Mouse (Mus musculus) limb, embryonic 12.5 days (tissue): ENCODE data around the gene Rasal2. TPM values are rescaled to one million over a fixed set of nuclear protein-coding genes. Genes with fewer than 3 reads are reported as not detected.

Source experiments
- ATAC-seq: fragments of 200-750 bp; cut with Nextera tagmentation; 2 replicates; pipeline ENCODE4 v1.8.0; 2017; ENCODE audit warnings: low read depth, moderate TSS enrichment; ENCODE audit not compliant: insufficient number of reproducible peaks, insufficient read depth, low FRiP score, low TSS enrichment
- H3K27ac ChIP-seq: fragments of 300-500 bp; sonication (generic); 2 replicates; pipeline ENCODE4 v1.5.1; 2016; ENCODE audit warnings: mild to moderate bottlenecking, moderate library complexity
- H3K27me3 ChIP-seq: fragments of 300-500 bp; sonication (generic); 2 replicates; pipeline ENCODE4 v1.6.1; 2016; ENCODE audit warnings: mild to moderate bottlenecking, moderate library complexity
- H3K36me3 ChIP-seq: fragments of 300-500 bp; sonication (generic); 2 replicates; pipeline ENCODE4 v1.6.1; 2016; ENCODE audit warnings: mild to moderate bottlenecking, moderate library complexity
- H3K4me1 ChIP-seq: fragments of 300-500 bp; sonication (generic); replicated peaks from 2 replicates; pipeline ENCODE4 v1.6.1; 2016
- H3K4me2 ChIP-seq: fragments of 300-500 bp; sonication (generic); 2 replicates; pipeline ENCODE4 v1.6.1; 2016; ENCODE audit warnings: mild to moderate bottlenecking, moderate library complexity
- H3K4me3 ChIP-seq: fragments of 300-500 bp; sonication (generic); replicated peaks from 2 replicates; pipeline ENCODE4 v1.5.1; 2016; ENCODE audit warnings: mild to moderate bottlenecking
- H3K9ac ChIP-seq: fragments of 300-500 bp; sonication (generic); replicated peaks from 2 replicates; pipeline ENCODE4 v1.6.1; 2016; ENCODE audit warnings: mild to moderate bottlenecking, moderate library complexity
- H3K9me3 ChIP-seq: fragments of 300-500 bp; sonication (generic); 2 replicates; pipeline ENCODE4 v1.6.1; 2016; ENCODE audit warnings: mild to moderate bottlenecking, moderate library complexity
- WGBS: fragments of 180-500 bp; shearing (Covaris S2); methylation state at CpG from one replicate; pipeline ENCODE4 v1.1.7; 2016; 5-methylcytosine and 5-hydroxymethylcytosine counted together
- polyA plus RNA-seq: library from polyadenylated mRNA; unstranded; fragments of >200 nt; fragmentation: Nextera tagmentation; extraction: Ambion mirVana; gene quantifications from 2 replicates; pipeline ENCODE4 v1.2.1, GENCODE M21; 2016

Rasal2 gene
- polyA plus RNA-seq, result 10.1 and 11.6 TPM in 2 replicates

DNA sequence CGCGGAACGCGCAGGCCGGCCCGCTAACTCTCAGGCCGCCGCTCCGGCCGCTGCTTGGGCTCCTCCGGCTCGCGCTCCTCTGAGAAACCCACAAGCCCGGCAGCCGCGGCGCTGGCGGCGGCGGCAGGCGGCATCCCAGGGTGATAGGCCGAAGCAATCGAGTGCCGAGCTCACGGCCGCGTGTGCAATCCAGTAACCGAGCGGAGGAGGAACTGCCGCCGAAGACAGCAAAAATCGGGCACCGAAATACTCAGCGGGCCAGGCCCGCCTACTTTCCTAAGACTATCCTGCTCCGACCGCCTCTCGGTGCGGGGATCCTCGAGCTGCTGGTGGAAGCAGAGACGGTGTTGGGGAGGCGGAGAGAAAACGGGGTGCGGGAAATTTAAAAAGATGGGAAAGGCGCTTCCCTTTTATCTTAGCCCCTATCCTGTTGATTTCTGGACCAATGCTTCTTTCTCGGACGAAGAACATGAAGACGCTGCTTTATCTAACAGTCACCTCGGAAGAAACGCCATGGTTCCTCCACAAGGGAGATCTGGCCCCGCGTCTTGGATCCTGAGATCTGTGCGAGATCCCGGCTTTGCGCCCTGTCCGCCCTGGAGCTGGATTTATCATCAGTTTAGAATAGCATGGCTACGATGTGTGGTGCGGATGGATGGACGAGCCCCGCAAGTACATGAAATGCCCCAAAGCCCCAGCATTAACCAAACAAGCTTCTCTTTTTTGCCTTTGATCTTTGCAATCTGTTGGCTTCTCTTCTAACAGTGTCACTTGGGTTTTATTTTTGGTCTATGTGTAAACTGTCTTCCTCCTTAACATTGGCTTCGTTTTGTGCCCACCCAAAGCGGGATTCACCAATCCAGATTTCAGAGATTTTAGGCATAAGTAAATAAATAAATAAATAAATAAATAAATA lies at the start of gene Rasal2:
Gene Rasal2 (minus strand): TSS at position 142 of the 916 bp plus-strand sequence.
- Histone ChIP-seq H3K4me3 (peak within 1 kb of the TSS; percentile 95), H3K4me1 (peaks cover 9% of the 10 kb centered on the region; the same call in 1 of the 2 replicates), H3K36me3 (no peaks in the 10 kb centered on the region), H3K27ac (peak within 1 kb of the TSS; percentile 93), H3K9ac (peak within 1 kb of the TSS; percentile 84), H3K4me2 (peak within 1 kb of the TSS; percentile 89), H3K27me3 (no peaks in the 10 kb centered on the region), H3K9me3 (no peaks in the 10 kb centered on the region)
- under 1% methylated on average over 62 of the region's 62 CpGs for WGBS
- peak; percentile 95 for ATAC-seq

DNA sequence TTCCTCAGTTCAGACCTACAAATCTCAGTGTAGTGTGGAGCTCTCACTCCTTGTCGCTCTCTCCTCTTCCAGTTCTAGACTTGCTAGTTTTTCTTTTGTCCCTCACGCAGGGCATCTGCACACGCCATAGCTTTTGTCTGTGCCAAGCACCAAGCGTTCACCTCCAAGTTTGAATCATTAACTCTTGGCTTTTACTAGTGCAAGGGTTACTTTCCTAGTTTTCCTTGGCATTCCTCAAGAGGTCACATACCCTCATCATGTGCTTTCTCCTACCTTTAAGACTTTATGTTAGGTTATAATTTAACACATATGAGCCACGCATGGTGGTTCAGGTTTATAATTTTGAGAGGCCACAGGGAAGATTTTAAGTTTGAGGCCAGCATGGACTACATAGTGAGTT lies 48.9 kb upstream of the Rasal2 start:
- no peak overlapping the region for H3K27ac ChIP-seq
- H3K4me3 ChIP-seq, result no peak overlapping the region
- no peak overlapping the region for H3K4me2 ChIP-seq
- H3K9ac ChIP-seq, result no peak overlapping the region
- no peaks in the 10 kb centered on the region for H3K27me3 ChIP-seq
- H3K4me1 ChIP-seq, result peaks cover 8% of the 10 kb centered on the region; the same call in 1 of the 2 replicates
- no peaks in the 10 kb centered on the region for H3K36me3 ChIP-seq
- 95% methylated on average over 5 of the region's 5 CpGs for WGBS
- no peak for ATAC-seq
- H3K9me3 ChIP-seq, result no peaks in the 10 kb centered on the region

GRCm38 (mm10) chr1:157459904-157460303 lies 47.5 kb upstream of the Rasal2 start:
- WGBS, result 92% methylated on average over 5 of the region's 5 CpGs
- H3K4me2 ChIP-seq, result no peak overlapping the region

GRCm38 (mm10) chr1:157458421-157459208 lies 46.2 kb upstream of the Rasal2 start, which contains the start of gene Cryzl2:
Gene Cryzl2, plus strand, starts transcription at chr1:157458577.
- Histone ChIP-seq H3K27ac (0 out of 2 replicates have a peak within 1 kb of the TSS, but pooled peaks have one; percentile 41), H3K4me1 (peaks cover 8% of the 10 kb centered on the region; the same call in 1 of the 2 replicates), H3K9ac (peak within 1 kb of the TSS; percentile 48), H3K36me3 (no peaks in the 10 kb centered on the region), H3K4me3 (peak within 1 kb of the TSS; percentile 41), H3K9me3 (no peaks in the 10 kb centered on the region), H3K27me3 (no peaks in the 10 kb centered on the region), H3K4me2 (peak within 1 kb of the TSS; percentile 66)
- WGBS, result 13% methylated on average over 26 of the region's 29 CpGs
- ATAC-seq, result peak; percentile 89

More at GRCm38 (mm10) chr1:157459904-157460303, 47.5 kb upstream of the Rasal2 start:
- H3K9me3 ChIP-seq, result no peaks in the 10 kb centered on the region
- peaks cover 8% of the 10 kb centered on the region; the same call in 1 of the 2 replicates for H3K4me1 ChIP-seq
- no peak overlapping the region for H3K4me3 ChIP-seq
- no peak overlapping the region for H3K27ac ChIP-seq
- H3K27me3 ChIP-seq, result no peaks in the 10 kb centered on the region
- no peaks in the 10 kb centered on the region for H3K36me3 ChIP-seq
- no peak for ATAC-seq
- no peak overlapping the region for H3K9ac ChIP-seq

GRCm38 (mm10) chr1:157457789-157458188 lies 45.4 kb upstream of the Rasal2 start:
- 89% methylated on average over 3 of the region's 3 CpGs for WGBS
- H3K9ac ChIP-seq, result no peak overlapping the region
- H3K4me3 ChIP-seq, result no peak overlapping the region
- H3K9me3 ChIP-seq, result no peaks in the 10 kb centered on the region
- ATAC-seq, result no peak
- H3K36me3 ChIP-seq, result no peaks in the 10 kb centered on the region
- peak overlapping the region; percentile 66 for H3K4me2 ChIP-seq
- H3K27me3 ChIP-seq, result no peaks in the 10 kb centered on the region
- no peak overlapping the region for H3K27ac ChIP-seq
- H3K4me1 ChIP-seq, result peaks cover 11% of the 10 kb centered on the region

DNA sequence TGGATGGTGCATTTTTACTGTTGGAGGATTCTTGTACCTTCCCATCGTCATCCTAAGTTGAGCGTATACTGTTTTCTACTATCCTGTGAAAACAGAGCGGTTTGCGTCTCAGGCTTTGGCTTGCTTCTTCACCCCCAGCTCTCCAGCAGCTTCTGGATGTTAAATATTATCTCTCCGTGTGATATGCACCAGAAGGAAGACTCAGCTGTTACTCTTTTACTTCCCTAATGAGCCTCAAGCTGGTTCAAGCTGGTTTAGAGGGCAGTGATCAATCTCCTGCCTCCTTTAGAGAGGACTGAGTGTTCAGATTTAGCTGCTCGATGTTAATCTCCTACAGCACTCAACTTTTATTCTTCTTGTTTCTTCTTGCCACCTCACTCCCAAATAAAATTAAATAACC lies 42.5 kb upstream of the Rasal2 start:
- H3K9me3 ChIP-seq, result no peaks in the 10 kb centered on the region
- H3K9ac ChIP-seq, result no peak overlapping the region
- H3K27ac ChIP-seq, result no peak overlapping the region
- no peak overlapping the region for H3K4me2 ChIP-seq
- H3K36me3 ChIP-seq, result no peaks in the 10 kb centered on the region
- H3K27me3 ChIP-seq, result peaks cover 5% of the 10 kb centered on the region; the same call in 1 of the 2 replicates
- H3K4me1 ChIP-seq, result peaks cover 20% of the 10 kb centered on the region
- no peak overlapping the region for H3K4me3 ChIP-seq
- 77% methylated on average over 6 of the region's 6 CpGs for WGBS
- no peak for ATAC-seq

DNA sequence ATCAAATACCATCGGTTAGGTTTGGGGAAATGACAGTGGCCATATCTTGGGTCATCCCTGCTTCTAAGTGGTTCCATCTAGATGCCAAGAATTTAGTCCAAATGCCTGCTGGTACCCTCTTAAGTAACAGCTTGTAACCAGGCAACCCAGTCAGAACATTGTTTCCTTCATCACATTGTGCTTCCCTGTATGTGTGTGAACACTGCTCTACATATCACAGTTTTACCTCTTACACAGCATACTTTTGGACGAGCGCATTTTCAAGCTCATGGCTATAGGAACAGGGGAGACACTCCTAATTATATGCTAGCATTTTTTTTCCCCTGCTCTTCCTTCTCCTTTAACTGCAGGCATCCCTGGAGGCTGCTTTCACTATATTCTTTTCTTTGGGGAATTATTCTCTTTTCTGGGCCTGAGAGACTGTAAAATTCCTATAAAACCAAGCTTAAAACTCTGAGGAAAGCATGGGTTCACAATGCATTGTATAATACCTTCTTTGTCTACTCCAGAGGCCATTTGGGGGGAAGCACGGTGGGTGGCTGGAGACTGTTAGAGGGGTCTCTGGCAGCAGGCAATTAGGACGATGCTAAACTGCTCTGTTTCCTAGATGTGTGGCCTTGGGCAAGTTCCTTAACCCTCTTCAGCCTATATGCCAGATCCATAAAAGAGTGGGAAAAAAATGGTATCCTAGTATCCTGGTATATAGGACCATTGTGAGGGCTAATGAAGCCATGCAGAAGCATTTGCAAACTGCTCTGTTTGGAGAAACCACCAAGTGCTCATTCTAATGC lies 40.6 kb upstream of the Rasal2 start:
- Histone ChIP-seq H3K9me3 (no peaks in the 10 kb centered on the region), H3K27ac (peak overlapping the region; percentile 46; the same call in 1 of the 2 replicates), H3K27me3 (peaks cover 19% of the 10 kb centered on the region), H3K9ac (no peak overlapping the region), H3K36me3 (no peaks in the 10 kb centered on the region), H3K4me1 (peaks cover 26% of the 10 kb centered on the region), H3K4me2 (no peak overlapping the region), H3K4me3 (no peak overlapping the region)
- ATAC-seq, result 0 out of 2 replicates have a peak, but pooled peaks have one; percentile 53
- 46% methylated on average over 5 of the region's 5 CpGs for WGBS

DNA sequence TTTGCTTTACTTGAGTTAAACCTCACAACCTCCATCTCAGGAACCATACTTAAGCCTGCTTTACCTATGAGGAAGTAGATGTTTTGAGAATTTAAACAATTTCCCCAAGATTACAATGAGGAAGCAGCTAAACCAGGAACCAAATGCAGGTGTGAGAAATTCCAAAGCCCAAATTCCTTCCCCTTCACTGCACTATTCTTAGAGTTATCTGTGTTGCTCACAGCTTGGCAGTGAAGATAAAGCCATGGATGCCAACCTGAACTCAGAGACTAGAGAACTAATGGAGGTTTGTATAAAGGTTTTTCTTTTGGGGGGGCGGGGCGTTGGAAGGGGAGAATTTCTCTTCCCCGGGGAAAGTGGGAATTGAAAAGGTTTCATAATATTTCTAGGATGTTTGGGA lies 39.9 kb upstream of the Rasal2 start:
- Histone ChIP-seq H3K4me2 (no peak overlapping the region), H3K9ac (no peak overlapping the region), H3K4me1 (peaks cover 26% of the 10 kb centered on the region), H3K27me3 (peaks cover 22% of the 10 kb centered on the region), H3K36me3 (no peaks in the 10 kb centered on the region), H3K27ac (no peak overlapping the region), H3K4me3 (no peak overlapping the region), H3K9me3 (no peaks in the 10 kb centered on the region)
- WGBS, result 88% methylated on average over 3 of the region's 3 CpGs
- ATAC-seq, result no peak

DNA sequence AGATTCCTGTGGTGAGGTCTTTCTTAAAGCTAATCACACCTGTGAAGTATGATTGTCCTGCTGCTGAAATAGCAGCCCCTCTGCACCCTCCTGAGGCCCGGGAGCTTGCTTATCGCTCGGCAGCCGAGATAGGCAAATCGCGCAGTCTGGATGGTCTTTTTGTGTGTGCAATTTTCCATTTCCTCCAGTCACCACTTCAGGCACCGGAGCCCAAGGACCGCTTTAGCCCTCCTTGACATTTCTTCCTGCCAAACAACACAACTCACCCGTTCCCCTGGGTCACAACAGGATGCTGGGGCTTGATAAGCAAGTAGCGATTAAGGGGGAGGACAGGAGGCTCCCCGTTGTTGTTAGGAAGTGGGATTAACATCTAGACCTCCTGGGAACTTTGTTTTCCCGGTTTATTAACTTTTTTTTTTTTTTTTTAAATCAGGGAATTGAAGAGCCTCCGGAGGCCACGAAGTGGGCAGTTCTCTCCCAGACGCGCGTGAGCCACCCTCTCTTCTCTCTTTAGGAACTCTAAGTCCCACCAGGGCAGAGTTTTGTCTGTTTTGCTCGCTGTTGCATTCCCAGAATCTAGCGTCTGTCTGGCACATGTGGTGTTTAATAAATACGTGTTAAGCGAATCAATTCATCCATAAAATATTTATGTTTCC lies 37.7 kb upstream of the Rasal2 start:
- no peak overlapping the region for H3K9ac ChIP-seq

GRCm38 (mm10) chr1:157449532-157449931 lies 37.1 kb upstream of the Rasal2 start:
- Histone ChIP-seq H3K27me3 (peaks cover 30% of the 10 kb centered on the region), H3K4me3 (peak overlapping the region; percentile 18), H3K4me1 (peaks cover 31% of the 10 kb centered on the region), H3K9ac (no peak overlapping the region), H3K27ac (no peak overlapping the region), H3K36me3 (no peaks in the 10 kb centered on the region), H3K9me3 (no peaks in the 10 kb centered on the region), H3K4me2 (peak overlapping the region; percentile 53)
- no peak for ATAC-seq
- 4% methylated on average over 10 of the region's 10 CpGs for WGBS

More for the DNA sequence above, 37.7 kb upstream of the Rasal2 start:
- H3K36me3 ChIP-seq, result no peaks in the 10 kb centered on the region
- H3K27ac ChIP-seq, result no peak overlapping the region
- no peak for ATAC-seq
- H3K4me2 ChIP-seq, result peak overlapping the region; percentile 53
- no peaks in the 10 kb centered on the region for H3K9me3 ChIP-seq
- WGBS, result 4% methylated on average over 21 of the region's 21 CpGs
- peaks cover 26% of the 10 kb centered on the region for H3K4me1 ChIP-seq
- peak overlapping the region; percentile 18 for H3K4me3 ChIP-seq
- H3K27me3 ChIP-seq, result peaks cover 30% of the 10 kb centered on the region
